Mouse (Mus musculus): Measurements from ENCODE around the gene Phldb1. TPM values are rescaled to one million over a fixed set of nuclear protein-coding genes. Genes with fewer than 3 reads are reported as not detected.

Gene Phldb1
- polyA plus RNA-seq, 1 experiment: 3.8 TPM

- H3K4me3 ChIP-seq (ENCODE audit: control insufficient read depth, low read depth, low read length): no peak overlapping the region
- H3K27me3 ChIP-seq (ENCODE audit: control insufficient read depth, insufficient read depth, low read length): no peaks in the 10 kb centered on the region
- no peak overlapping the region for H3K27ac ChIP-seq (ENCODE audit: control insufficient read depth, insufficient read depth, low read depth, low read length)
- TF ChIP-seq POLR2A (IDR thresholded peaks at IDR 0.05; ENCODE audit: control insufficient read depth, low read depth, low read length) (no peak), CTCF (IDR thresholded peaks at IDR 0.05; ENCODE audit: control insufficient read depth, insufficient read depth, insufficient replicate concordance, low read depth, low read length) (no peak)
- no peaks in the 10 kb centered on the region for H3K36me3 ChIP-seq (ENCODE audit: control insufficient read depth, insufficient read depth, low read length)
- H3K4me1 ChIP-seq (ENCODE audit: control insufficient read depth, insufficient read depth, low read length): peaks cover 4% of the 10 kb centered on the region
These were observed 47.0 kb downstream of the Phldb1 start for GRCm38 (mm10) chr9:44688013-44688412.

GRCm38 (mm10) chr9:44686638-44687037, 48.4 kb downstream of the Phldb1 start:
- no peaks in the 10 kb centered on the region for H3K36me3 ChIP-seq (ENCODE audit: control insufficient read depth, insufficient read depth, low read length)

GRCm38 (mm10) chr9:44685346-44686330, 49.4 kb downstream of the Phldb1 start:
- no peak overlapping the region for H3K4me3 ChIP-seq (ENCODE audit: control insufficient read depth, low read depth, low read length)
- no peak for TF ChIP-seq POLR2A (IDR thresholded peaks at IDR 0.05; ENCODE audit: control insufficient read depth, low read depth, low read length)
- peak; percentile 100 for TF ChIP-seq CTCF (IDR thresholded peaks at IDR 0.05; ENCODE audit: control insufficient read depth, insufficient read depth, insufficient replicate concordance, low read depth, low read length)
- H3K36me3 ChIP-seq (ENCODE audit: control insufficient read depth, insufficient read depth, low read length): no peaks in the 10 kb centered on the region
- no peaks in the 10 kb centered on the region; the same call in 1 of the 2 replicates for H3K4me1 ChIP-seq (ENCODE audit: control insufficient read depth, insufficient read depth, low read length)
- no peak overlapping the region for H3K27ac ChIP-seq (ENCODE audit: control insufficient read depth, insufficient read depth, low read depth, low read length)
- H3K27me3 ChIP-seq (ENCODE audit: control insufficient read depth, insufficient read depth, low read length): no peaks in the 10 kb centered on the region

More at GRCm38 (mm10) chr9:44686638-44687037, 48.4 kb downstream of the Phldb1 start:
- TF ChIP-seq CTCF (IDR thresholded peaks at IDR 0.05; ENCODE audit: control insufficient read depth, insufficient read depth, insufficient replicate concordance, low read depth, low read length) (no peak), POLR2A (IDR thresholded peaks at IDR 0.05; ENCODE audit: control insufficient read depth, low read depth, low read length) (no peak)
- peaks cover 4% of the 10 kb centered on the region for H3K4me1 ChIP-seq (ENCODE audit: control insufficient read depth, insufficient read depth, low read length)
- no peak overlapping the region for H3K4me3 ChIP-seq (ENCODE audit: control insufficient read depth, low read depth, low read length)
- H3K27me3 ChIP-seq (ENCODE audit: control insufficient read depth, insufficient read depth, low read length): no peaks in the 10 kb centered on the region
- H3K27ac ChIP-seq (ENCODE audit: control insufficient read depth, insufficient read depth, low read depth, low read length): no peak overlapping the region

- H3K4me3 ChIP-seq (ENCODE audit: control insufficient read depth, low read depth, low read length): no peak overlapping the region
These were observed 52.0 kb downstream of the Phldb1 start for GRCm38 (mm10) chr9:44683046-44683445.

GRCm38 (mm10) chr9:44679565-44679964, 55.4 kb downstream of the Phldb1 start:
- Histone ChIP-seq H3K4me3 (ENCODE audit: control insufficient read depth, low read depth, low read length) (no peak overlapping the region), H3K27me3 (ENCODE audit: control insufficient read depth, insufficient read depth, low read length) (no peaks in the 10 kb centered on the region), H3K4me1 (ENCODE audit: control insufficient read depth, insufficient read depth, low read length) (no peaks in the 10 kb centered on the region), H3K27ac (ENCODE audit: control insufficient read depth, insufficient read depth, low read depth, low read length) (no peak overlapping the region), H3K36me3 (ENCODE audit: control insufficient read depth, insufficient read depth, low read length) (no peaks in the 10 kb centered on the region)
- TF ChIP-seq CTCF (IDR thresholded peaks at IDR 0.05; ENCODE audit: control insufficient read depth, insufficient read depth, insufficient replicate concordance, low read depth, low read length) (no peak), POLR2A (IDR thresholded peaks at IDR 0.05; ENCODE audit: control insufficient read depth, low read depth, low read length) (no peak)

More at GRCm38 (mm10) chr9:44683046-44683445, 52.0 kb downstream of the Phldb1 start:
- H3K36me3 ChIP-seq (ENCODE audit: control insufficient read depth, insufficient read depth, low read length): no peaks in the 10 kb centered on the region
- no peak overlapping the region for H3K27ac ChIP-seq (ENCODE audit: control insufficient read depth, insufficient read depth, low read depth, low read length)
- no peaks in the 10 kb centered on the region for H3K27me3 ChIP-seq (ENCODE audit: control insufficient read depth, insufficient read depth, low read length)
- no peak for TF ChIP-seq POLR2A (IDR thresholded peaks at IDR 0.05; ENCODE audit: control insufficient read depth, low read depth, low read length)
- TF ChIP-seq CTCF (IDR thresholded peaks at IDR 0.05; ENCODE audit: control insufficient read depth, insufficient read depth, insufficient replicate concordance, low read depth, low read length): no peak
- H3K4me1 ChIP-seq (ENCODE audit: control insufficient read depth, insufficient read depth, low read length): no peaks in the 10 kb centered on the region; the same call in 1 of the 2 replicates

GRCm38 (mm10) chr9:44678288-44678871, 56.6 kb downstream of the Phldb1 start:
- no peak for TF ChIP-seq CTCF (IDR thresholded peaks at IDR 0.05; ENCODE audit: control insufficient read depth, insufficient read depth, insufficient replicate concordance, low read depth, low read length)
- no peak for TF ChIP-seq POLR2A (IDR thresholded peaks at IDR 0.05; ENCODE audit: control insufficient read depth, low read depth, low read length)
- Histone ChIP-seq H3K27me3 (ENCODE audit: control insufficient read depth, insufficient read depth, low read length) (no peaks in the 10 kb centered on the region), H3K36me3 (ENCODE audit: control insufficient read depth, insufficient read depth, low read length) (no peaks in the 10 kb centered on the region), H3K27ac (ENCODE audit: control insufficient read depth, insufficient read depth, low read depth, low read length) (no peak overlapping the region), H3K4me1 (ENCODE audit: control insufficient read depth, insufficient read depth, low read length) (no peaks in the 10 kb centered on the region), H3K4me3 (ENCODE audit: control insufficient read depth, low read depth, low read length) (no peak overlapping the region)

GRCm38 (mm10) chr9:44673005-44673404, 62.0 kb downstream of the Phldb1 start, which contains the start of gene Treh:
Gene Treh (plus strand): TSS chr9:44673233.
- no peaks in the 10 kb centered on the region for H3K4me1 ChIP-seq (ENCODE audit: control insufficient read depth, insufficient read depth, low read length)
- no peak within 1 kb of the TSS for H3K4me3 ChIP-seq (ENCODE audit: control insufficient read depth, low read depth, low read length)
- no peaks in the 10 kb centered on the region for H3K27me3 ChIP-seq (ENCODE audit: control insufficient read depth, insufficient read depth, low read length)
- H3K36me3 ChIP-seq (ENCODE audit: control insufficient read depth, insufficient read depth, low read length): no peaks in the 10 kb centered on the region
- no peak within 1 kb of the TSS for H3K27ac ChIP-seq (ENCODE audit: control insufficient read depth, insufficient read depth, low read depth, low read length)
- TF ChIP-seq POLR2A (IDR thresholded peaks at IDR 0.05; ENCODE audit: control insufficient read depth, low read depth, low read length) (no peak), CTCF (IDR thresholded peaks at IDR 0.05; ENCODE audit: control insufficient read depth, insufficient read depth, insufficient replicate concordance, low read depth, low read length) (no peak)

All from testis, adult 2 months (tissue).